Mouse (Mus musculus) MEL (cell line): Measurements from ENCODE around the gene Snw1. TPM values are rescaled to one million over a fixed set of nuclear protein-coding genes. Genes with fewer than 3 reads are reported as not detected.

Experiments
- DNase-seq: peaks from one replicate; pipeline ENCODE4 v3.0.0; 2011; ENCODE audit warnings: low read depth, low spot score
- H3K27ac ChIP-seq: 2 replicates; pipeline ENCODE4 v1.5.1; 2012; ENCODE audit warnings: low read depth, mild to moderate bottlenecking, control low read depth, low read length, moderate library complexity; ENCODE audit not compliant: control insufficient read depth
- H3K27me3 ChIP-seq, 2 experiments: fragments of 150-350 bp in 1 of 2; sonication (generic) in 1 of 2; 2 replicates each; pipeline ENCODE4 v1.6.1; 2012; ENCODE audit warnings: low read length in 2 of 2, mild to moderate bottlenecking in 2 of 2, improper control_type of control experiment in 1 of 2, moderate library complexity in 1 of 2; ENCODE audit not compliant: insufficient read depth in 2 of 2, control insufficient read depth in 1 of 2
- H3K36me3 ChIP-seq, 2 experiments: 2 replicates each; pipeline ENCODE4 v1.6.1; 2012 to 2014; ENCODE audit warnings: low read length in 2 of 2, improper control_type of control experiment in 1 of 2, inconsistent platforms in 1 of 2, mild to moderate bottlenecking in 1 of 2; ENCODE audit not compliant: insufficient read depth in 2 of 2, control insufficient read depth in 1 of 2
- H3K4me1 ChIP-seq, 2 experiments: fragments of 150-350 bp in 1 of 2; sonication (generic) in 1 of 2; 2 replicates each; pipeline ENCODE4 v1.6.1; 2012; ENCODE audit warnings: low read length in 2 of 2, improper control_type of control experiment in 1 of 2, mild to moderate bottlenecking in 1 of 2; ENCODE audit not compliant: insufficient read depth in 2 of 2, control insufficient read depth in 1 of 2
- H3K4me3 ChIP-seq, 2 experiments: fragments of 150-350 bp in 1 of 2; sonication (generic) in 1 of 2; 2 replicates each; pipeline ENCODE4 v1.5.1; 2012; ENCODE audit warnings: low read depth in 2 of 2, low read length in 2 of 2, mild to moderate bottlenecking in 2 of 2, moderate library complexity in 2 of 2, control low read depth in 1 of 2, improper control_type of control experiment in 1 of 2; ENCODE audit not compliant: control insufficient read depth in 1 of 2, insufficient read depth in 1 of 2
- H3K79me2 ChIP-seq: 2 replicates; pipeline ENCODE4 v1.6.1; 2012; ENCODE audit warnings: mild to moderate bottlenecking, low read length, moderate library complexity; ENCODE audit not compliant: control insufficient read depth, poor library complexity, insufficient read depth
- H3K9ac ChIP-seq: 2 replicates; pipeline ENCODE4 v1.6.1; 2012; ENCODE audit warnings: low read depth, mild to moderate bottlenecking, control low read depth, low read length, moderate library complexity; ENCODE audit not compliant: control insufficient read depth, poor library complexity, severe bottlenecking
- H3K9me3 ChIP-seq: fragments of 150-350 bp; sonication (generic); replicated peaks from 2 replicates; pipeline ENCODE4 v1.6.1; 2012; ENCODE audit warnings: mild to moderate bottlenecking, low read length, improper control_type of control experiment, moderate library complexity; ENCODE audit not compliant: insufficient read depth
- BHLHE40 ChIP-seq: IDR thresholded peaks from 2 replicates; pipeline ENCODE4 v1.6.1; 2012; ENCODE audit warnings: low read depth, mild to moderate bottlenecking, inconsistent platforms, low read length, improper control_type of control experiment, borderline replicate concordance
- CHD1 ChIP-seq: IDR thresholded peaks from 2 replicates; pipeline ENCODE4 v1.6.1; 2012; ENCODE audit warnings: low read depth, mild to moderate bottlenecking, inconsistent platforms, low read length, improper control_type of control experiment
- CTCF ChIP-seq, 3 experiments: IDR thresholded peaks in 2 of 3; conservative IDR thresholded peaks in 1 of 3; 2 replicates each; pipeline ENCODE4 v1.5.1; 2011 to 2012; ENCODE audit warnings: low read length in 3 of 3, low read depth in 2 of 3, mild to moderate bottlenecking in 2 of 3, improper control_type of control experiment in 1 of 3, inconsistent platforms in 1 of 3, mixed read lengths in 1 of 3, moderate library complexity in 1 of 3; ENCODE audit not compliant: control insufficient read depth in 1 of 3, insufficient read depth in 1 of 3, poor library complexity in 1 of 3, severe bottlenecking in 1 of 3
- E2F4 ChIP-seq: IDR thresholded peaks from 2 replicates; pipeline ENCODE4 v1.6.1; 2011; ENCODE audit warnings: low read depth, low read length, improper control_type of control experiment, borderline replicate concordance
- ELF1 ChIP-seq: IDR thresholded peaks from 2 replicates; pipeline ENCODE4 v1.6.1; 2014; ENCODE audit warnings: low read depth, mild to moderate bottlenecking, inconsistent platforms, low read length, improper control_type of control experiment, moderate library complexity
- EP300 ChIP-seq, 2 experiments: IDR thresholded peaks; 2 replicates each; pipeline ENCODE4 v1.6.1; 2011; ENCODE audit warnings: improper control_type of control experiment in 2 of 2, low read length in 2 of 2, low read depth in 1 of 2, mild to moderate bottlenecking in 1 of 2
- ETS1 ChIP-seq: IDR thresholded peaks from 2 replicates; pipeline ENCODE4 v1.6.1; 2012; ENCODE audit warnings: low read depth, mild to moderate bottlenecking, inconsistent platforms, low read length, improper control_type of control experiment, moderate library complexity
- GATA1 ChIP-seq: IDR thresholded peaks from 2 replicates; pipeline ENCODE4 v1.6.1; 2011; ENCODE audit warnings: low read depth, low read length, improper control_type of control experiment
- JUND ChIP-seq: IDR thresholded peaks from 2 replicates; pipeline ENCODE4 v1.6.1; 2011; ENCODE audit warnings: low read depth, mild to moderate bottlenecking, improper control_type of control experiment, low read length
- KAT2A ChIP-seq: conservative IDR thresholded peaks from 2 replicates; pipeline ENCODE4 v1.6.1; 2012; ENCODE audit warnings: low read depth, low read length, improper control_type of control experiment, inconsistent platforms
- MAX ChIP-seq: IDR thresholded peaks from 2 replicates; pipeline ENCODE4 v1.6.1; 2011; ENCODE audit warnings: low read length, improper control_type of control experiment
- MEF2A ChIP-seq: IDR thresholded peaks from 2 replicates; pipeline ENCODE4 v1.6.1; 2014; ENCODE audit warnings: low read depth, mild to moderate bottlenecking, inconsistent platforms, low read length, improper control_type of control experiment; ENCODE audit not compliant: poor library complexity, insufficient replicate concordance, severe bottlenecking; ENCODE audit errors: extremely low read depth
- MXI1 ChIP-seq: IDR thresholded peaks from 2 replicates; pipeline ENCODE4 v1.6.1; 2011; ENCODE audit warnings: mild to moderate bottlenecking, low read depth, low read length, improper control_type of control experiment
- MYB ChIP-seq: IDR thresholded peaks from 2 replicates; pipeline ENCODE4 v1.6.1; 2011; ENCODE audit warnings: mild to moderate bottlenecking, low read depth, low read length, improper control_type of control experiment
- MYC ChIP-seq: IDR thresholded peaks from 2 replicates; pipeline ENCODE4 v1.6.1; 2011; ENCODE audit warnings: low read depth, mild to moderate bottlenecking, low read length, improper control_type of control experiment, moderate library complexity
- NELFE ChIP-seq: IDR thresholded peaks from 2 replicates; pipeline ENCODE4 v1.6.1; 2011; ENCODE audit warnings: low read depth, low read length, improper control_type of control experiment
- NRF1 ChIP-seq: IDR thresholded peaks from 2 replicates; pipeline ENCODE4 v1.6.1; 2014; ENCODE audit warnings: low read depth, mild to moderate bottlenecking, inconsistent platforms, low read length, improper control_type of control experiment, moderate library complexity; ENCODE audit not compliant: poor library complexity, insufficient read depth, severe bottlenecking
- POLR2A ChIP-seq, 2 experiments: IDR thresholded peaks; 2 replicates each; pipeline ENCODE4 v1.6.1; 2011 to 2012; ENCODE audit warnings: low read length in 2 of 2, mild to moderate bottlenecking in 2 of 2, control low read depth in 1 of 2, improper control_type of control experiment in 1 of 2, low read depth in 1 of 2, moderate library complexity in 1 of 2; ENCODE audit not compliant: control insufficient read depth in 1 of 2, insufficient read depth in 1 of 2, poor library complexity in 1 of 2
- POLR2AphosphoS5 ChIP-seq: IDR thresholded peaks from 2 replicates; pipeline ENCODE4 v1.6.1; 2012; ENCODE audit warnings: low read depth, borderline replicate concordance, mild to moderate bottlenecking, inconsistent platforms, low read length, moderate library complexity, mixed read lengths
- SIN3A ChIP-seq: IDR thresholded peaks from 2 replicates; pipeline ENCODE4 v1.6.1; 2012; ENCODE audit warnings: low read length, improper control_type of control experiment, inconsistent platforms
- TBP ChIP-seq: IDR thresholded peaks from 2 replicates; pipeline ENCODE4 v1.8.0; 2011; ENCODE audit warnings: low read depth, low read length, improper control_type of control experiment
- TCF12 ChIP-seq: IDR thresholded peaks from 2 replicates; pipeline ENCODE4 v1.6.1; 2014; ENCODE audit warnings: low read depth, mild to moderate bottlenecking, inconsistent platforms, low read length, improper control_type of control experiment, moderate library complexity
- USF1 ChIP-seq: IDR thresholded peaks from 2 replicates; pipeline ENCODE4 v1.6.1; 2014; ENCODE audit warnings: low read depth, mild to moderate bottlenecking, inconsistent platforms, low read length, improper control_type of control experiment, moderate library complexity
- ZNF384 ChIP-seq: IDR thresholded peaks from 2 replicates; pipeline ENCODE4 v1.6.1; 2012; ENCODE audit warnings: low read depth, mild to moderate bottlenecking, inconsistent platforms, low read length, improper control_type of control experiment
- polyA plus RNA-seq, 2 experiments: library from polyadenylated mRNA; stranded (reverse) in 1 of 2; unstranded in 1 of 2; fragments of >175 nt in 1 of 2; fragments of >200 nt in 1 of 2; gene quantifications; 2 replicates each; pipeline versions ENCODE4 v1.2.1 to v1.2.4; 2012; ENCODE audit warnings: low replicate concordance in 2 of 2, low read depth in 1 of 2; ENCODE audit not compliant: insufficient read length in 2 of 2, insufficient read depth in 1 of 2, missing spikeins in 1 of 2
- total RNA-seq: library from RNA; depleted of rRNA; stranded (reverse); fragments of 300-350 nt; gene quantifications from 2 replicates; pipeline ENCODE4 v1.2.3, GENCODE M21; 2012

Snw1 gene
- total and polyA plus RNA-seq, 3 experiments, result 40.8 to 108 (median 92.1) TPM

DNA sequence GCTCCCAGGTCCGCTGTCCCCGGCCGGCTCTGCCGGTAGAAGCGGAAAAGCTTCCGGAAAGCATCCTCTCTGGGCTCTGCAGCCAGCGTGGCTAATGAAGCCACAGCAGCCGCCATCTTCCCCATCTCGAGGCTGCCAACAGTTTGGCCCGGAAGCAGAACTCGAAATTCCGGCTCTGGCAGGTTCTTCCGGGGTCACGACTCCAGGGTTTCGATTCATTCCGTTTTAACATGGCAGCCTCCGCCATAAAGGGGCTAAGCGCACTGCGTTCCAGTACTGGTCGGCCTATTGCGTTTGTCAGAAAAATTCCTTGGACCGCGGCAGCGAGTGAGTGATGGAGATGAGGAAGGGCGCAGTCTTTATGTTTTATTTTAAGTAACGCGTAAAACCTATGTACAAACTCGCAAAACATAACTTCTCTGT lies 28.4 kb downstream of the Snw1 start, which contains the start of the genes Slirp and Alkbh1 (continued):
- no peak for TF ChIP-seq MEF2A
- no peak for TF ChIP-seq CTCF (IDR thresholded peaks at IDR 0.05 in 2 of 3, conservative IDR thresholded peaks at IDR 0.05 in 1 of 3; ENCODE audit: control insufficient read depth in 1 of 3, insufficient read depth in 1 of 3, low read depth in 2 of 3, low read length in 3 of 3, poor library complexity in 1 of 3, severe bottlenecking in 1 of 3)

DNA sequence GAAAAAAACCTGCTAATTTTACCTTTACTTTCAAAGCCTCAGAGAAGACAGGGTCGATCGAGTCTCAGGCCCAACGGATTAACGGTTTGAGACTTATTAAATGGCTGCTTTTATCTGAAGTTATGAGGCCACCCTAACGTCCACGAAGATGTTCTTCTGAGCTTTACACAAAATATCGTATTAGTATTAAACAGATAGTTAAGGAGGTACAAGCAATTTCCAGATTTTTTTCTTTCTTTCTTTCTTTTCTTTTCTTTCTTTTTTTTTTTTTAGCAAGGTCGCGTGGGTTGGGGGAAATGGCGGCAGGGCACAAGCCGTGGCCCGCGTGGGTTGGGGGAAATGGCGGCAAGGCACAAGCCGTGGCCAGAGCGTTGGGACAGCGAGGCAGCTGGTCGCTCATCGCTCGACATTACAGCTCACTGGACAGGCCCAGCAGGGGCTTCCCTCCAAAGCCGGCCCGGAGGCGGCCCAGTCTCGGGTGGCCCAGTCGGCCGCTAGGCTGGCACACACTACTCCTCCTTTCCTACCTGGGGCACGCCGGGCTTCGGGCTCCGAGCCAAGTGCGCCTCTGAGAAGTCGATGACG lies 28.9 kb downstream of the Snw1 start:
- H3K4me3 ChIP-seq, result peak overlapping the region; percentile 90
- no peaks in the 10 kb centered on the region for H3K9me3 ChIP-seq
- TF ChIP-seq POLR2AphosphoS5 (no peak), ELF1 (no peak), TBP (0 out of 2 replicates have a peak, but pooled peaks have one; percentile 9), NRF1 (no peak), JUND (no peak), POLR2A (IDR thresholded peaks at IDR 0.05; ENCODE audit: control insufficient read depth in 1 of 2, insufficient read depth in 1 of 2, low read depth in 1 of 2, low read length in 2 of 2, poor library complexity in 1 of 2) (no peak)
- no peaks in the 10 kb centered on the region for H3K27me3 ChIP-seq
- no peak for DNase-seq
- H3K79me2 ChIP-seq, result peaks cover 67% of the 10 kb centered on the region
- H3K9ac ChIP-seq, result peak overlapping the region; percentile 97
- peaks cover 0 to 10% of the 10 kb centered on the region in 2 experiments; a peak in 1 of 4 replicates for H3K4me1 ChIP-seq
- peak overlapping the region; percentile 72 for H3K27ac ChIP-seq
- peaks cover 37 to 40% of the 10 kb centered on the region in 2 experiments for H3K36me3 ChIP-seq

DNA sequence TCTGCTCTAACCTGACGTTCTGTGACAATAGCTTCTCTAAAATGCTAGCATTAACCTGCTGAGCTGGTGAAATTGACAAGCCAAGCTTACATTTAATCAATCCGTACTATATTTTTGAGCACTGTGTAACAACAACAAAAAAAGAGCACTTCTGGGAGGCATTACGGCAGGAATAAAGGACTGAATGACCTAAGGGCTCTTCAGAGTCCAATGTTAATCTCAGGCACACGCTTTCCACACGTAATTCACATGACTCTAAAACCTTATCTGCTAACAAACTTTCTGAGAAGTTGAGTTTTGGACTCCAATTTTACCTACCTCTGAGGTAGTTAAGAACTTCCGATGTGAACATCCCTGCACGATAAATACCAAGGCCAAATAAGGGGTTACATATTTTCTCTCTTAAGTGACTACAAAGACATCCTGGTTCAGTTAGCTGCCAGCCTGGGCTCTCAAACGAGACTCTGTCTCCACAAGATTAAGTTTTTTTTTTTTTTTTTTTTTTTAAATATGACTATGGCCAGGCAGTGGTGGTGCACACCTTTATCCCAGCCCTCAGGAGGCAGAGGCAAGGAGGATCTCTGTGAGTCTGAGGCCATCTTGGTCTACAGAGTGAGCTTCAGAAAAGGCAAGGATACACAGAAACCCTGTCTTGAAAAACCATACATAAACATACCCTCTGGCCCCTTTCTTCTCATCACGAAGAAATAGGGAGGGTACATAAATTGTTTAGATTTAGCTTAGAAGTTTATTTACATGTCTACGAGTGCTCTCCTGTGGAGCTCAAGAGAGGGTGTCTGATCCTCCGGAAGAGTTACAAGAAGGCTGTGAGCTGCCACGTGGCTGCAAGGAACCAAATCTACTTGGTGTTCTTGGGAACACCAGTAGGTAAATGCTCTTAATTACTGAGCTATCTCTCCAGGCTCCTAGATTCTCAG lies 29.6 kb downstream of the Snw1 start:
- peaks cover 66% of the 10 kb centered on the region for H3K79me2 ChIP-seq
- peaks cover 0 to 10% of the 10 kb centered on the region in 2 experiments; a peak in 1 of 4 replicates for H3K4me1 ChIP-seq
- peak overlapping the region; percentile 72 for H3K27ac ChIP-seq
- peak overlapping the region; percentile 97 for H3K9ac ChIP-seq
- no peaks in the 10 kb centered on the region for H3K27me3 ChIP-seq
- H3K9me3 ChIP-seq, result no peaks in the 10 kb centered on the region
- H3K4me3 ChIP-seq, result peak overlapping the region; percentile 90
- DNase-seq, result peak; percentile 73
- peaks cover 39 to 41% of the 10 kb centered on the region in 2 experiments for H3K36me3 ChIP-seq
- TF ChIP-seq POLR2A (IDR thresholded peaks at IDR 0.05; ENCODE audit: control insufficient read depth in 1 of 2, insufficient read depth in 1 of 2, low read depth in 1 of 2, low read length in 2 of 2, poor library complexity in 1 of 2) (peak in 1 of 2 experiments; percentile 36; a peak in 1 of 4 replicates), USF1 (peak; percentile 36; the same call in 1 of the 2 replicates), TBP (peak; percentile 14; the same call in 1 of the 2 replicates), GATA1 (0 out of 2 replicates have a peak, but pooled peaks have one; percentile 25), EP300 (IDR thresholded peaks at IDR 0.05; ENCODE audit: low read depth in 1 of 2, low read length in 2 of 2) (peak in 1 of 2 experiments; percentile 31; a peak in 2 of 4 replicates), KAT2A (no peak), BHLHE40 (peak; percentile 39; the same call in 1 of the 2 replicates), MYC (peak; percentile 98), MAX (peak; percentile 88), ETS1 (peak; percentile 34; the same call in 1 of the 2 replicates), MYB (no peak), NELFE (peak; percentile 36; the same call in 1 of the 2 replicates), CHD1 (peak; percentile 83), MEF2A (0 out of 2 replicates have a peak, but pooled peaks have one; percentile 2), TCF12 (peak; percentile 20; the same call in 1 of the 2 replicates), POLR2AphosphoS5 (no peak), ZNF384 (peak; percentile 44; the same call in 1 of the 2 replicates), SIN3A (peak; percentile 64), MXI1 (peak; percentile 97), E2F4 (no peak), ELF1 (no peak)
